Mouse (Mus musculus) forebrain, embryonic 16.5 days (tissue): Measurements from ENCODE around the gene Obox1. TPM values are rescaled to one million over a fixed set of nuclear protein-coding genes. Genes with fewer than 3 reads are reported as not detected.
"Not testable (repeated sequence)": the region's sequence is repeated elsewhere in the genome, so short reads cannot be mapped to it uniquely, and the experiment has no call there.

ENCODE experiments used
- ATAC-seq: fragments of 200-750 bp; cut with Nextera tagmentation; 2 replicates; pipeline ENCODE4 v1.8.0; 2017; ENCODE audit warnings: mild to moderate bottlenecking, moderate library complexity
- H3K27ac ChIP-seq: fragments of 300-500 bp; sonication (generic); 2 replicates; pipeline ENCODE4 v1.5.1; 2014; ENCODE audit warnings: low read length, control low read depth
- H3K27me3 ChIP-seq: fragments of 300-500 bp; sonication (generic); replicated peaks from 2 replicates; pipeline ENCODE4 v1.6.1; 2014; ENCODE audit warnings: low read length; ENCODE audit not compliant: control insufficient read depth, insufficient read depth
- H3K36me3 ChIP-seq: fragments of 300-500 bp; sonication (generic); 2 replicates; pipeline ENCODE4 v1.6.1; 2014; ENCODE audit not compliant: control insufficient read depth, insufficient read depth
- H3K4me1 ChIP-seq: fragments of 300-500 bp; sonication (generic); replicated peaks from 2 replicates; pipeline ENCODE4 v1.6.1; 2014; ENCODE audit warnings: low read length; ENCODE audit not compliant: control insufficient read depth, insufficient read depth
- H3K4me2 ChIP-seq: fragments of 300-500 bp; sonication (generic); 2 replicates; pipeline ENCODE4 v1.6.1; 2014; ENCODE audit warnings: mild to moderate bottlenecking, low read length, control low read depth
- H3K4me3 ChIP-seq: fragments of 300-500 bp; sonication (generic); replicated peaks from 2 replicates; pipeline ENCODE4 v1.5.1; 2014; ENCODE audit warnings: mild to moderate bottlenecking, low read length, control low read depth
- H3K9ac ChIP-seq: fragments of 300-500 bp; sonication (generic); replicated peaks from 2 replicates; pipeline ENCODE4 v1.6.1; 2014; ENCODE audit warnings: low read depth, low read length, control low read depth
- H3K9me3 ChIP-seq: fragments of 300-500 bp; sonication (generic); 2 replicates; pipeline ENCODE4 v1.6.1; 2016; ENCODE audit warnings: low read length; ENCODE audit not compliant: control insufficient read depth
- whole genome bisulfite sequencing: fragments of 180-500 bp; shearing (Covaris S2); extraction: QIAGEN DNeasy Blood & Tissue Kit; methylation state at CpG from one replicate; pipeline ENCODE4 v1.1.7; 2014; 5-methylcytosine and 5-hydroxymethylcytosine counted together
- polyA plus RNA-seq: library from polyadenylated mRNA; unstranded; fragments of >200 nt; fragmentation: Nextera tagmentation; extraction: Ambion mirVana; gene quantifications from 2 replicates; pipeline ENCODE4 v1.2.1, GENCODE M21; 2015

Obox1 gene
- not detected in 2 replicates for polyA plus RNA-seq

DNA sequence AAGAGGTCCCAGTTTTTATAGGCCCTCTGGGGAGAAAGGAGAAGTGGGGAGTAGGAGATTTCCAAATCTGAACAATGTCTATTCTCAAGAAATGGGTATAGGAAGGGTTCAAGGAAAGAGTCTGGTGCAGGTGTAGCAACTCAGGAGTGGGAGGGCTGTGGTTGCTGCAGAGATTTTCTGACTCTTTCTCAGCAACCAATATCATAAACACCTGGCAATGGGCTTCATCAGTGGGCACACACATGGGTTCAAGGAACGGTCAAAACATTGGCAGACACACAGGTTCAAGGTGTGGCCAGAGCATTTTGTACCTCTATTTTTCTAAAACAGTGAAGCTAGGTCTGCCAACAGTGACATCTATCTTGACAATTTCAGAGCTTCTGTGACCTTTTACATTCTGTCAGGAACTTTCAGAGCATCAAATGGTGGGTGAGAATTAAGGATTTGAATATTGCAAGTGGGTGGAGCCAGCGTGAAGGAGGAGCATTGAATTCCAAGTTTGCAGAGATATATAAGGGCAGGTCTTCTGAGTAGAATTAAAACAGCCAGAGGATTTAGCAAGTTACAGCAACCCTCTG lies at the start of gene Obox1, which contains the start of gene Obox2:
Gene Obox1 (plus strand): TSS at position 528 of the 578 bp plus-strand sequence.
Gene Obox2 (plus strand): TSS at position 301 of the 578 bp plus-strand sequence.
- not testable (repeated sequence) for ATAC-seq, H3K27ac ChIP-seq, H3K4me1 ChIP-seq, H3K9me3 ChIP-seq, H3K9ac ChIP-seq, H3K27me3 ChIP-seq, H3K4me2 ChIP-seq, H3K4me3 ChIP-seq, H3K36me3 ChIP-seq
- whole genome bisulfite sequencing: no CpG with 5 or more reads among the region's 2 CpGs

DNA sequence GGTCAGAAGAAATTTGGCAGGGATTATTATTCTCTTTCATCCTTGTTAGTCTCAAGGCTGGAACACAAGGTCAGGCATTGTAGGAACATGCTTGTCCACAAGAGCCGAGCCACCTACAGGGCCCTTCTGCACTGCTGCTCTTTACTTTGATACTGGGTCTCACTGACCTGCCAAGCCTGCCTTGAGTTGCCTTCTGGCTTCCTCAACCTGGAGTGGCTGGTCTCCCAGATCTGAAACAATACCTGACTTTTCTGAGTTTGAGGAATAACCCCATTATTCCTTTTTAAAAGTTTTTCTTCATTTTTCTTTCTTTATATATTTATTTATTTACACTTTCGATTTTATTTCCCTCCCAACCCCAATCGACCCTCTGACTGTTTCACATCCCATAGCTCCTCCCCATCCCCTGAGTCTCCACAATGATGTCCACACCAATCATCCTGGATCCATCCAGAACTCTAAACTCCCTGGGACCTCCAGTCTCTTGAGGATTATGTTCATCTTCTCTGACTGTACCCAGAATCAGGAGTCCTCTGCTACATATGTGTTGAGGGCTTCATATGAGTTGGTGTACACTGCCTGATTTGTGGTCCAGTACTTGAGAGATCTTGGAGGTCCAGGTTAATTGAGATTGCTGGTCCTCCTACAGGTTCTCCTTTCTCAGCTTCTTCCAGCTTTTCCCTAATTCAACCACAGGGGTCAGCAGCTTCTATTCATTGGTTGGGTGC lies 10.6 kb downstream of the Obox1 start:
- not testable (repeated sequence) for H3K36me3 ChIP-seq, ATAC-seq, H3K4me3 ChIP-seq, H3K27me3 ChIP-seq, H3K9ac ChIP-seq, H3K4me1 ChIP-seq, H3K4me2 ChIP-seq, H3K9me3 ChIP-seq, H3K27ac ChIP-seq
- WGBS: 72% methylated on average over 3 of the region's 3 CpGs

DNA sequence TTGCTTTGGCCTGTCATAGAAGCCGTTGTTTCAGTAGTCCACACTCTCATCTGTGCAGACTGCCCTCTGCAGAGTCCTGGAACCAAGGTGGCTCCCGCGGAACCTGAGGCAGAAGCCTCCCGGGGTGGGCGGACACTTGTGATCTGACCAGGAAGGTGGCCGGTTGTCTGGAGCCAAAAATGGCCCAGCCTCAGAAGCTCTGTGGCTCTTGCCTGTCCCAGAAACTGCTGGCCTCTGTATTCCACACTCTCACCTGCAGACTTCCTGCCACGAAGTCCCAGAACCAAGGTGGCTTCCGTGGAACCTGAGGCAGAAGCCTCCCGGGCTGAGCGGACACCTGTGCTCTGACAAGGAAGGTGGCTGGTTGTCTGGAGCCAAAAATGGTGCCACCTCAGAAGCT lies 18.1 kb downstream of the Obox1 start:
- H3K9me3 ChIP-seq, H3K36me3 ChIP-seq, H3K4me3 ChIP-seq, ATAC-seq, H3K27me3 ChIP-seq, H3K9ac ChIP-seq, H3K27ac ChIP-seq, H3K4me2 ChIP-seq, H3K4me1 ChIP-seq: not testable (repeated sequence)
- WGBS: 89% methylated on average over 10 of the region's 10 CpGs

DNA sequence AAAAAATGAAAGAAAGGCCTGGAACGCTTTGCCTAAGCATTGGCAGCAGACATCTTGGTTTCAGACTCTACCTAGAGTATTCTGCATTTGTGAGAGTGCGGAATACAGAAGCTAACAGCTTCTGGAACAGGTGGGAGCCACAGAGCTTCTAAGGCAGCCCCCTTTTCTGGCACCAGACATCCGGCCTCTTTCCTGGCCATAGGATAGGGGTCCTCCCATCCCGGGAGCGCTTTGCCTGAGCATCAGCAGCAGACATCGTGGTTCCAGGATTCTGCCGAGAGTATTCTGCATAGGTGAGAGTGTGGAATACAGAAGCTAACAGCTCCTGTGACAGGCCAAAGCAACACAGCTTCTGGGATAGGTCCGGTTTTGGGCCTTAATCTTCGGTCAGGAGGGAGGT lies 29.3 kb downstream of the Obox1 start:
- H3K27ac ChIP-seq, H3K4me2 ChIP-seq, H3K9me3 ChIP-seq, H3K4me3 ChIP-seq, ATAC-seq, H3K36me3 ChIP-seq, H3K4me1 ChIP-seq, H3K27me3 ChIP-seq, H3K9ac ChIP-seq: not testable (repeated sequence)
- 86% methylated on average over 8 of the region's 9 CpGs for WGBS

DNA sequence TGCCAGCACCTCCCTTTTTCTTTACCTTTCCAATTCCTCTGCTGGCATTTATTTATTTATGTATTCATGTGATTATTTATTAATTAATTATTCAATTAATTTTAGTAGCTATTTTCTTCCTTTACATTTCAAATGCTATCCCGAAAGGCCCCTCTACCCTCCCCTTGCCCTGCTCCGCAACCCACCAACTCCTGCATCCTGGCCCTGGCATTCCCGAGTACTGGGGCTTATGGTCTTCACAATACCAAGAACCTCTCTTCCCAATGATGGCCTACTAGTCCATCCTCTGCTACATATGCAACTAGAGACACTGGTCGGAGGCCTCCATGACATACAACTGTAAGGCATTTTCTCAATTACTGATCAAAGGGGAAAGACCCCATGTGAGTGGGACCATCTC lies 36.8 kb downstream of the Obox1 start:
- H3K27ac ChIP-seq, H3K36me3 ChIP-seq, H3K27me3 ChIP-seq, H3K4me3 ChIP-seq, H3K4me2 ChIP-seq, H3K9ac ChIP-seq, H3K9me3 ChIP-seq, ATAC-seq, H3K4me1 ChIP-seq: not testable (repeated sequence)
- WGBS: 83% methylated on average over 3 of the region's 4 CpGs

DNA sequence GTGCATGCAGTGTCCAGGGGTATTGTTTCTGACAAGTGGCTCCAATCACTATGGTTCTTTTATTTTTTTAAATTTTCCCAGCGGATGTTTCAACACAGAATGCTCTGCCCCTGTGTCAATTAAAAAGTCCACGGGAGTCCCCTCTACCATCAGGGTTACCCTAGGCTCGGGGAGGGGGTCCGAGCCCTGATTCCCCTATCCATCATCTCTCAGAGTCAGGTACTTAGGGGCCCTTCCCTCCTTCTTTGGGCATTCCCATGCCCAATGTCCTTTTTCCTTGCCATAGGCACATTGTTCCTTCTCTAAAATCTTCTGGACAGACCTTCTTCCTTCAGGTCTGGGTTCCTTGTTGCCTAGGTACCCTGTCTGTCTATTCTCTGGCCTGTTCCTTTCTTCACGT lies 120.7 kb downstream of the Obox1 start:
- WGBS: 79% methylated on average over 4 of the region's 5 CpGs
- H3K9ac ChIP-seq, H3K27ac ChIP-seq, H3K9me3 ChIP-seq, H3K27me3 ChIP-seq, H3K4me2 ChIP-seq, ATAC-seq, H3K4me1 ChIP-seq, H3K4me3 ChIP-seq, H3K36me3 ChIP-seq: not testable (repeated sequence)

Other genes starting within 250 kb of the Obox1 start
- gene Obox2, start 227 bp upstream of the Obox1 start, polyA plus RNA-seq: not detected in 2 replicates